Mouse (Mus musculus): ENCODE measurements around the gene Mef2c. TPM values are rescaled to one million over a fixed set of nuclear protein-coding genes. Genes with fewer than 3 reads are reported as not detected.

Mef2c gene
- total and polyA plus RNA-seq, 2 experiments from 2014 or later, result 69.0 to 81.9 TPM

- no peak for ATAC-seq (ENCODE audit: insufficient read depth, low read depth)
- no peak for DNase-seq (ENCODE audit: low spot score)
- Histone ChIP-seq H3K36me3 (replicated peaks; ENCODE audit: control insufficient read depth, insufficient read depth, low read length) (no peaks in the 10 kb centered on the region), H3K4me1 (ENCODE audit: control insufficient read depth, insufficient read depth) (no peaks in the 10 kb centered on the region; the same call in 1 of the 2 replicates), H3K27ac (ENCODE audit: low read depth) (no peak overlapping the region), H3K4me3 (ENCODE audit: low read depth, low read length) (no peak overlapping the region), H3K4me2 (ENCODE audit: low read depth, low read length) (no peak overlapping the region), H3K27me3 (ENCODE audit: control insufficient read depth, insufficient read depth, low read length) (no peaks in the 10 kb centered on the region), H3K9ac (replicated peaks; ENCODE audit: low read depth, low read length) (no peak overlapping the region), H3K9me3 (replicated peaks; ENCODE audit: control insufficient read depth, low read length) (no peaks in the 10 kb centered on the region)
- TF ChIP-seq EP300 (IDR thresholded peaks at IDR 0.05; ENCODE audit: low read depth), result no peak
- no peak for TF ChIP-seq CTCF (IDR thresholded peaks at IDR 0.05; ENCODE audit: low read depth)
- 53% methylated on average over 3 of the region's 3 CpGs for WGBS
Observed at GRCm38 (mm10) chr13:83468794-83469193, 35.0 kb upstream of the Mef2c start.

DNA sequence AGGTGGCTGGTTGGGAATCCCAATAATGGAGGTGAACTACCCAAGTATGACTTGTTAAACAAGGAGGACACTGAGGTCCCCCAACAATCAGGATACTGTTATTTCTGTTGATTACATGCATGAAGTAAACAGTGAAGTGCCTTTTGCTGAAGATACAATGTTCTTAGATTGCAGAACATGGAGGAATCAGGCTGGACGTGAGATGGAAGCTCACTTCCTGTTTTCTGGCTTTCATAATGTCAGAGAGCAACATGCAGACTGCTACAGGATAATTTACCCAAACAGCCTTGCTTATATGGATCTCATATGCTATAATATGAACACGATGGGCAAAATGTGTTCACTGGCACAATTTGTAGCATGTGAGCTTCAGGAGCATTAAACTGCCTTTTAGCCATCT, 30.1 kb upstream of the Mef2c start:
- DNase-seq (ENCODE audit: low spot score), result no peak
- ATAC-seq (ENCODE audit: insufficient read depth, low read depth), result no peak
- no peaks in the 10 kb centered on the region for H3K36me3 ChIP-seq (replicated peaks; ENCODE audit: control insufficient read depth, insufficient read depth, low read length)
- WGBS, result 75% methylated on average over 2 of the region's 2 CpGs
- H3K4me3 ChIP-seq (ENCODE audit: low read depth, low read length), result no peak overlapping the region
- H3K27ac ChIP-seq (ENCODE audit: low read depth), result no peak overlapping the region
- no peak overlapping the region for H3K9ac ChIP-seq (replicated peaks; ENCODE audit: low read depth, low read length)
- no peak overlapping the region for H3K4me2 ChIP-seq (ENCODE audit: low read depth, low read length)
- H3K27me3 ChIP-seq (ENCODE audit: control insufficient read depth, insufficient read depth, low read length), result no peaks in the 10 kb centered on the region
- no peaks in the 10 kb centered on the region for H3K9me3 ChIP-seq (replicated peaks; ENCODE audit: control insufficient read depth, low read length)
- TF ChIP-seq EP300 (IDR thresholded peaks at IDR 0.05; ENCODE audit: low read depth) (no peak), CTCF (IDR thresholded peaks at IDR 0.05; ENCODE audit: low read depth) (no peak)
- no peaks in the 10 kb centered on the region; the same call in 1 of the 2 replicates for H3K4me1 ChIP-seq (ENCODE audit: control insufficient read depth, insufficient read depth)

DNA sequence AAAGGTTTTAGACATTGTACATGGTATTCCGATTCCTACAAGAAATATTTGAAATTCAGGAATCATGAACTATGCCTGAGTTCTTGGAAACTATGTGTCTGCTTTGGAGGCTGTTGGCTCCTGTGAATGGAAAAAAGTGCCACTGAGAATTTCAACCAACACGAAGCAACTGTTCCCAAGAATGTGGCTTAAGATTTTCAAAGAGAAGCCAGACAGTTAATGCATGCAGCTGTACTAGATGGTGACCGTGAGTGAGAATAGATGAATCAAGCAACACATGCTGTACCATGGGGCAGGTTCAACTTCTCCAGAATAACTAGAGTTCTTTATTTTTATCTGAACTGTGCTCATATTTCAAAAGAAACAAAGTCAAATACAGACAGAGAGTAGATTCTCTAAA, 23.4 kb upstream of the Mef2c start:
- ATAC-seq (ENCODE audit: insufficient read depth, low read depth), result no peak
- WGBS, result 65% methylated on average over 3 of the region's 3 CpGs
- Histone ChIP-seq H3K4me3 (ENCODE audit: low read depth, low read length) (no peak overlapping the region), H3K9ac (replicated peaks; ENCODE audit: low read depth, low read length) (no peak overlapping the region), H3K36me3 (replicated peaks; ENCODE audit: control insufficient read depth, insufficient read depth, low read length) (no peaks in the 10 kb centered on the region), H3K27me3 (ENCODE audit: control insufficient read depth, insufficient read depth, low read length) (no peaks in the 10 kb centered on the region), H3K4me2 (ENCODE audit: low read depth, low read length) (no peak overlapping the region), H3K27ac (ENCODE audit: low read depth) (no peak overlapping the region), H3K9me3 (replicated peaks; ENCODE audit: control insufficient read depth, low read length) (no peaks in the 10 kb centered on the region), H3K4me1 (ENCODE audit: control insufficient read depth, insufficient read depth) (peaks cover 12% of the 10 kb centered on the region)
- DNase-seq (ENCODE audit: low spot score), result no peak
- no peak for TF ChIP-seq EP300 (IDR thresholded peaks at IDR 0.05; ENCODE audit: low read depth)
- TF ChIP-seq CTCF (IDR thresholded peaks at IDR 0.05; ENCODE audit: low read depth), result no peak

- no peak for ATAC-seq (ENCODE audit: insufficient read depth, low read depth)
- no peaks in the 10 kb centered on the region for H3K27me3 ChIP-seq (ENCODE audit: control insufficient read depth, insufficient read depth, low read length)
- H3K4me2 ChIP-seq (ENCODE audit: low read depth, low read length), result peak overlapping the region; percentile 34; the same call in 1 of the 2 replicates
- H3K27ac ChIP-seq (ENCODE audit: low read depth), result peak overlapping the region; percentile 44; the same call in 1 of the 2 replicates
- peaks cover 12% of the 10 kb centered on the region for H3K4me1 ChIP-seq (ENCODE audit: control insufficient read depth, insufficient read depth)
- no peak overlapping the region for H3K4me3 ChIP-seq (ENCODE audit: low read depth, low read length)
- no peak overlapping the region for H3K9ac ChIP-seq (replicated peaks; ENCODE audit: low read depth, low read length)
- TF ChIP-seq CTCF (IDR thresholded peaks at IDR 0.05; ENCODE audit: low read depth) (no peak), EP300 (IDR thresholded peaks at IDR 0.05; ENCODE audit: low read depth) (no peak)
- 9% methylated on average over 7 of the region's 7 CpGs for WGBS
- no peaks in the 10 kb centered on the region for H3K9me3 ChIP-seq (replicated peaks; ENCODE audit: control insufficient read depth, low read length)
- H3K36me3 ChIP-seq (replicated peaks; ENCODE audit: control insufficient read depth, insufficient read depth, low read length), result no peaks in the 10 kb centered on the region
- DNase-seq (ENCODE audit: low spot score), result peak; percentile 8
Observed at GRCm38 (mm10) chr13:83481310-83481709, 22.5 kb upstream of the Mef2c start.

DNA sequence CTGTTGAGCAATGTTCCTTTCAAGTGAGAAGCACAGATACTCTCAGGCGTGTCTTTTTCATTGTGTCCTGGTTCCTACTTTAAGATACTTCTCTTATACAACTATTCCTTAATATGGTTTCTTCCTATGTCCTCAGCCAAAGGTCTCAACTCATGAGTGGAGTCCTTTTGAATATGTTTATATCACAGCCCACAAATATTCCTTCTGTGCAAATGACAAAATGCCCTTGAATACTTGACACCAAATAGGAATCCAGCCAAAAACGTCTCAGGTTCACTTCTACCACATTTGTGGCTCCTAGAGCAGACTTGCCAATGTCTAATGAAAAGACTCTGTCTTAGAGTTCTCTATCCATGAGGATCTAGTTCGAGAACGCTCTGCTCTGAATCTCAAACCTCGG, 21.7 kb upstream of the Mef2c start:
- Histone ChIP-seq H3K9ac (replicated peaks; ENCODE audit: low read depth, low read length) (no peak overlapping the region), H3K9me3 (replicated peaks; ENCODE audit: control insufficient read depth, low read length) (no peaks in the 10 kb centered on the region), H3K4me3 (ENCODE audit: low read depth, low read length) (no peak overlapping the region), H3K4me2 (ENCODE audit: low read depth, low read length) (no peak overlapping the region), H3K36me3 (replicated peaks; ENCODE audit: control insufficient read depth, insufficient read depth, low read length) (no peaks in the 10 kb centered on the region), H3K27ac (ENCODE audit: low read depth) (peak overlapping the region; percentile 44), H3K4me1 (ENCODE audit: control insufficient read depth, insufficient read depth) (peaks cover 12% of the 10 kb centered on the region), H3K27me3 (ENCODE audit: control insufficient read depth, insufficient read depth, low read length) (no peaks in the 10 kb centered on the region)
- DNase-seq (ENCODE audit: low spot score) (peak; percentile 73), ATAC-seq (ENCODE audit: insufficient read depth, low read depth) (peak; percentile 70)
- TF ChIP-seq CTCF (IDR thresholded peaks at IDR 0.05; ENCODE audit: low read depth) (no peak), EP300 (IDR thresholded peaks at IDR 0.05; ENCODE audit: low read depth) (no peak)
- WGBS, result 59% methylated on average over 5 of the region's 5 CpGs

- no peaks in the 10 kb centered on the region for H3K9me3 ChIP-seq (replicated peaks; ENCODE audit: control insufficient read depth, low read length)
- no peak overlapping the region for H3K4me2 ChIP-seq (ENCODE audit: low read depth, low read length)
- no peak overlapping the region for H3K9ac ChIP-seq (replicated peaks; ENCODE audit: low read depth, low read length)
- H3K4me3 ChIP-seq (ENCODE audit: low read depth, low read length), result no peak overlapping the region
- TF ChIP-seq EP300 (IDR thresholded peaks at IDR 0.05; ENCODE audit: low read depth) (no peak), CTCF (IDR thresholded peaks at IDR 0.05; ENCODE audit: low read depth) (no peak)
- DNase-seq (ENCODE audit: low spot score), result no peak
- H3K36me3 ChIP-seq (replicated peaks; ENCODE audit: control insufficient read depth, insufficient read depth, low read length), result no peaks in the 10 kb centered on the region
- no peak overlapping the region for H3K27ac ChIP-seq (ENCODE audit: low read depth)
- WGBS, result 88% methylated on average over 4 of the region's 4 CpGs
- no peaks in the 10 kb centered on the region for H3K27me3 ChIP-seq (ENCODE audit: control insufficient read depth, insufficient read depth, low read length)
- peaks cover 12% of the 10 kb centered on the region for H3K4me1 ChIP-seq (ENCODE audit: control insufficient read depth, insufficient read depth)
- no peak for ATAC-seq (ENCODE audit: insufficient read depth, low read depth)
Observed at GRCm38 (mm10) chr13:83484215-83484614, 19.6 kb upstream of the Mef2c start.

Data from heart, postnatal 0 days (tissue).